Mouse (Mus musculus) layer of hippocampus, postnatal 10 days (tissue): ENCODE measurements around the gene Man1b1. TPM values are rescaled to one million over a fixed set of nuclear protein-coding genes. Genes with fewer than 3 reads are reported as not detected.
A peak's percentile ranks its signal among the peaks of the same experiment; 100 is the strongest.

Source experiments
- DNase-seq, 2 experiments: peaks; one replicate each; pipeline ENCODE4 v3.0.0; 2021; ENCODE audit warnings: low spot score in 2 of 2
- total RNA-seq, 2 experiments: library from RNA; stranded (reverse); gene quantifications; 2 replicates each; pipeline ENCODE4 v1.2.3; 2021

Gene Man1b1
- total RNA-seq, 2 experiments from 2014 or later: 51.3 to 59.8 TPM

GRCm38 (mm10) chr2:25400764-25401163 is 68.6 kb downstream of the Man1b1 start:
- DNase-seq: peak; percentile 57 to 74

Other genes starting within 250 kb of the Man1b1 start
- not detected for gene Noxa1, start 237.2 kb upstream of the Man1b1 start, total RNA-seq
- gene Nrarp, start 151.6 kb upstream of the Man1b1 start, total RNA-seq: 10 to 100 TPM; 43.0 to 50.3 TPM
- 1 to 10 TPM; 1.8 to 2.4 TPM for gene Tor4a, start 135.5 kb upstream of the Man1b1 start, total RNA-seq
- gene Nelfb, start 120.8 kb upstream of the Man1b1 start, total RNA-seq: 10 to 100 TPM; 50.6 to 59.3 TPM
- not detected for gene Stpg3, start 117.7 kb upstream of the Man1b1 start, total RNA-seq
- not detected for gene Fam166a, start 113.6 kb upstream of the Man1b1 start, total RNA-seq
- 100 to 1,000 TPM; 394 to 449 TPM for gene Tubb4b, start 107.6 kb upstream of the Man1b1 start, total RNA-seq
- gene Slc34a3, start 98.0 kb upstream of the Man1b1 start, total RNA-seq: not detected
- gene Rnf224, start 95.6 kb upstream of the Man1b1 start, total RNA-seq: not detected
- gene Rnf208, start 90.1 kb upstream of the Man1b1 start, total RNA-seq: 100 to 1,000 TPM; 212 to 216 TPM
- not detected for gene Cysrt1, start 89.9 kb upstream of the Man1b1 start, total RNA-seq
- 1 to 10 TPM in 1 of 2 experiments, under 1 TPM in 1; 0.45 to 4.0 TPM for gene AL732309.1, start 85.5 kb upstream of the Man1b1 start, total RNA-seq
- 10 to 100 TPM; 35.6 to 39.1 TPM for gene Tmem203, start 76.9 kb upstream of the Man1b1 start, total RNA-seq
- gene Tprn, start 69.7 kb upstream of the Man1b1 start, total RNA-seq: 10 to 100 TPM; 13.9 to 14.0 TPM
- 10 to 100 TPM; 77.2 to 83.4 TPM for gene Ssna1, start 59.9 kb upstream of the Man1b1 start, total RNA-seq
- 10 to 100 TPM; 82.8 to 85.3 TPM for gene Anapc2, start 59.9 kb upstream of the Man1b1 start, total RNA-seq
- not detected for gene Tmem210, start 44.2 kb upstream of the Man1b1 start, total RNA-seq
- not detected for gene Lrrc26, start 42.4 kb upstream of the Man1b1 start, total RNA-seq
- gene Grin1, start 13.2 kb upstream of the Man1b1 start, total RNA-seq: 100 to 1,000 TPM; 345 to 348 TPM
- gene Dpp7, start 24.0 kb downstream of the Man1b1 start, total RNA-seq: 10 to 100 TPM; 21.2 to 28.0 TPM
- 10 to 100 TPM; 11.2 to 11.5 TPM for gene Uap1l1, start 33.3 kb downstream of the Man1b1 start, total RNA-seq
- 10 to 100 TPM; 16.0 to 18.3 TPM for gene Sapcd2, start 40.0 kb downstream of the Man1b1 start, total RNA-seq
- 10 to 100 TPM; 26.1 to 26.6 TPM for gene Entpd2, start 63.5 kb downstream of the Man1b1 start, total RNA-seq
- gene Npdc1, start 67.0 kb downstream of the Man1b1 start, total RNA-seq: 100 to 1,000 TPM; 416 to 446 TPM
- under 1 TPM; 0.33 to 0.78 TPM for gene Fut7, start 90.9 kb downstream of the Man1b1 start, total RNA-seq
- gene Abca2, start 96.4 kb downstream of the Man1b1 start, total RNA-seq: 100 to 1,000 TPM; 107 to 118 TPM
- under 1 TPM in 1 of 2 experiments, not detected in 1; 0.60 TPM for gene Clic3, start 124.5 kb downstream of the Man1b1 start, total RNA-seq
- gene Paxx, start 128.8 kb downstream of the Man1b1 start, total RNA-seq: 10 to 100 TPM; 56.1 to 68.6 TPM
- 100 to 1,000 TPM; 257 to 743 TPM for gene Ptgds, start 137.7 kb downstream of the Man1b1 start, total RNA-seq
- gene Lcn12, start 161.6 kb downstream of the Man1b1 start, total RNA-seq: not detected
- 100 to 1,000 TPM; 132 to 140 TPM for gene Fbxw5, start 168.4 kb downstream of the Man1b1 start, total RNA-seq
- gene C8g, start 169.4 kb downstream of the Man1b1 start, total RNA-seq: 1 to 10 TPM; 1.5 to 1.9 TPM
- 10 to 100 TPM in 1 of 2 experiments, 1 to 10 TPM in 1; 9.0 to 10.5 TPM for gene Traf2, start 214.6 kb downstream of the Man1b1 start, total RNA-seq
- gene Edf1, start 225.5 kb downstream of the Man1b1 start, total RNA-seq: 100 to 1,000 TPM; 232 to 242 TPM
- 1 to 10 TPM; 1.0 to 5.4 TPM for gene Mamdc4, start 242.5 kb downstream of the Man1b1 start, total RNA-seq
- 10 to 100 TPM; 94.5 to 99.8 TPM for gene Phpt1, start 242.9 kb downstream of the Man1b1 start, total RNA-seq
- gene Ajm1, start 249.4 kb downstream of the Man1b1 start, total RNA-seq: 10 to 100 TPM; 82.7 to 84.8 TPM